Mouse (Mus musculus) urinary bladder, adult 2 months (tissue): ENCODE measurements around the gene Fam171a1. TPM values are rescaled to one million over a fixed set of nuclear protein-coding genes. Genes with fewer than 3 reads are reported as not detected.
A peak's percentile ranks its signal among the peaks of the same experiment; 100 is the strongest.
"Not testable (repeated sequence)": the region's sequence is repeated elsewhere in the genome, so short reads cannot be mapped to it uniquely, and the experiment has no call there.

Experiments
- DNase-seq: peaks from one replicate; pipeline ENCODE4 v3.0.0; 2022; ENCODE audit warnings: low spot score
- polyA plus RNA-seq: library from polyadenylated mRNA; depleted of rRNA; stranded (reverse); fragments of >200 nt; gene quantifications from 2 replicates; pipeline ENCODE4 v1.2.3, GENCODE M21; 2012; rRNA removed

The Fam171a1 gene
- polyA plus RNA-seq, result 17.2 and 21.2 TPM in 2 replicates

DNA sequence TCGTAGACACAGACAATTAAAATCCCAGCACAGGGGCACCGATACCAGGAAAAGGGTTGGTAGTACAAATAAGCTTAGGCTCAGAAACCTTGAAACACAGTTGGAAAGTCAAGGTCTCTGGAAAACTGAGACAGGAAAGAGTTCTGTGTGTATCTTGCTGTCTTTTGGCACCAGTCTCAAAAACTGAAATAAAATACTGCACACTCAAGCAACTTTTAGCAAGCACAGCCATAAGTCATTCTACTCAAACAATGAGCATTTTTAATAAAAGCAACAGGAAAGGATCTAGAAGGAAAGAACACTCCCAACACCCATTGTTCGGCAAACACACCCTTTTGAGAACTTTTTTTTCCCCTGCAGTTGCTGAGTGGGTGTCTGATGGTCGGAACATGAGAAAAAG is at the start of gene Fam171a1:
Fam171a1 (plus strand) TSS at position 359 of the 400 bp plus-strand sequence.
- DNase-seq, result no peak

DNA sequence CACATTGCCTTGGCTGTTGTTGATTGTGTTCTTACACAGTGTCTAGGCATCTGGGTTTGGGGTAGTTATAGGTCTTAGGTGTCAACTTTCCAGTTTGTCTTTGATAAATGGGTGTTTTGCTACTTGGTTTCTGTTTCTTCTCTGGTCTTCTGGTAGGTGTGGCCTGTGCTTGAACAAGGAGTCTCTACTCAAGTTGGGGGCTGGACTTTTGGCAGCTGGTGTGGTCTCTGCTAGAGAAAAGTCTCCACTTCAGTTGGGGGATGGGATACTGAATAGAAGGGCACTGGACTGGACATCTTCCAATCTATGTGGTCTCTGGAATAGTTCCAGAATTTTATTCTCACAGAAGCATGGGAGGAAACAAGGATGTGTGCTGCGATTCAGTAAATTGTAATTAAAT is 44.9 kb upstream of the Fam171a1 start:
- no peak for DNase-seq

DNA sequence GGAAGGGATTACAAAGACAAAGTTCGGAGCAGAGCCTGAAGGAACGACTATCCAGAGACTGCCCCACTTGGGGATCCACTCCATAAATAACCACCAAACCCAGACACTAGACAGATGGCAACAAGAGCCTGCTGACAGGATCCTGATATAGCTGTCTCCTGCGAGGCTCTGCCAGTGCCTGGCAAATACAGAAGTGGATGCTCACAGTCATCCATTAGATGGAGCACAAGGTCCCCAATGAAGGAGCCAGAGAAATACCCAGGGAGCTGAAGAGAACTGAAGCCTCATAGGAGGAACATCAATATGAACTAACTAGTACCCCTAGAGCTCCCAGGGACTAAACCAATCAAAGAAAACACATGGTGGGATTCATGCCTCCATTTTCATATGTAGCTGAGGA is 25.7 kb upstream of the Fam171a1 start:
- not testable (repeated sequence) for DNase-seq

DNA sequence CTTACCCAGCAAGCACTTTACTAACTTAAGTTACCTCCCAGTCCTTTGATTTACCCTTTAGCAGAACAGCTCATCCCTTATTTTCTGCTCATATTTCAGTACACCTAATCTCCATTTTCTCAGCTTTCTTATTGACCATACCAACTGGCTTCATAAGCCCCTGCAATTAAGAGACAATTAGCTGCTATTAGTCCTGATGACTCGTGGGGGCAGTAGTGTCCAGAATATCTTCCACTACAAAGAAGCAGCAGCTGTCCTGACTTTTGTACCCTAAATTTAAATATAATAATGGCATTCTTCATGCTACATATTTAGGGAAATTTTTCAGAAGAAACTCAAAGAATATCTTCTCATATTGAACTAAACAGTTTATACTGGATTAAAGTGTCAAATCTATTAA is 24.8 kb upstream of the Fam171a1 start:
- no peak for DNase-seq

DNA sequence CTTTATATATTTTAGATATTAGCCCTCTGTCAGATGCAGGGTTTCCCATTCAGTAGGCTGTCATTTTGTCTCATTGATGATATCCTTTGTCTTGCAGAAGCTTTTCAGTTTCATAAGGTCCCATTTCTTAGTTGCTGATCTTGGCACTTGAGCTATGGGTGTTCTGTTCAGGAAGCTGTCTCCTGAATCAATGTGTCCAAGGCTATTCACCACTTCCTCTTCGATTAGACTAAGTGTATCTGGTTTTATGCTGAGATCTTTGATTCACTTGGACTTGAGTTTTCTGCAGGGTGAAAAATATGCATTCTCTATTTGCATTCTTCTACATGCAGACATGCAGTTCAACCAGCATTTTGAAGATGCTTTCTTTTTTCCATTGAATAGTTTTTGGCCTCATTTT is 17.9 kb upstream of the Fam171a1 start:
- no peak for DNase-seq

DNA sequence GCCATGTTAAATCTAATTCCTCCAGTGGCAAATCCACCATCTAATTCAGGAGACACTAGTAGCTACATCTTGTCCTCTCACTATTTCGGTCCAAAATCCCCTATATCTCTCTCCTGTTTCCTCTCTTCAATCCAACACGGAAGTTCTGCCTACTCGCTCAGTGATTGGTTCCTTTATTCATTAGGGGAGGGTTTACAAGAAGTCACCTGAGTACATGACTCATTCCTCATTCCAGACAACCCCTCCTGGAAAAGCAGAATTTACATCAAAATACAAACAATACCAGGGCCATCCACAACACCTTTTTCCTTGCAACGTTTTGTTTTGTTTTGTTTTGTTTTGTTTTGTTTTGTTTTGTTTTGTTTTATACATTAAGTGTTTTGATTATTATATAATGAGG is 14.1 kb upstream of the Fam171a1 start:
- DNase-seq, result no peak

DNA sequence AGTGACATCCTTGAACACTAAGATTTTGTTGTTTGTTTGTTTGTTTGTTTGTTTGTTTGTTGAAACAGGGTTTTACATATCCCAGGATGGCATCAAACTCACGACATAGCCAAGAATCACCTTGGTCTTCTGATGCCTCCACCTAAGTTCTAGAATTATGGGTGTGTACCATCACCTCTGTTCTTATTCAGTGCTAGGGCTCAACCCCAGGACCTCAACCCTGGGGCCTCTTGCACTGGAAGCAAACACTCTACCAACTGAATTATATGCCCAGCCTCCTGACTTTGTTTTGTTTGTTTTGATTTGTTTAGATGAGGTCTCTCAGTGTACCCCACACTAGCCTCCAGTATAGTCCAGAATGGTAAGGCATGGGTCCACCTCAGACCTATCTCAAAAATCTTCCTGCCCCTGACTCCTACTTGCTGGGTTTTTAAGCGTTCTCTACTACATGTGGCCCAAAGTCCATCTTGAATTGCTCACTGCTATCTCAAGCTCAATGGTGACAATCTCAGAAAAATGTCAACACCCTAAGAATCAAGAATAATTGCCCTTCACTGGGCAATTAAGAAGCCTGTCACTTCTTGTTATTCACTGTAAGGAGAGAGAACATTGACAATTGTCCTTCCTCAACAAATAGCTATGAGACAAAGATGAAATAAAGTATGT is 12.6 kb upstream of the Fam171a1 start:
- DNase-seq, result no peak

DNA sequence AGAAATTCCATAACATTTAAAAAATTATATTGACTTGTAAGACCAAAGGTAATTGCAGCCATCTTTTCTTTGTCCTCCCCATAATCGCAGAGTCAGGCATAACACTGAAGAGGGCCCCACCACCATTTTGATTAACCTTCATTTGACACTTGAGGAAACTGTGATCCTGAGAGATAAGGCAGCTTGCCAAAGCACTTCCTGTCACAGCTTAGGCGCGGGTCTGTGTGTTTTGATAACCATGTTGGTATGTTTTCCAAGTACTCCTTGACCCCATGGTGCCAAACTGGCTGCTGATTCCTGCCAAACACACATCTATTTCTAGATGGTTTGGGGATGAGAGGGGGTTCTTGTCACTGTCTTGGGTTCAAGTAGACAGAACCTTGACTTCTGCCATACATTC is 11.7 kb upstream of the Fam171a1 start:
- no peak for DNase-seq

DNA sequence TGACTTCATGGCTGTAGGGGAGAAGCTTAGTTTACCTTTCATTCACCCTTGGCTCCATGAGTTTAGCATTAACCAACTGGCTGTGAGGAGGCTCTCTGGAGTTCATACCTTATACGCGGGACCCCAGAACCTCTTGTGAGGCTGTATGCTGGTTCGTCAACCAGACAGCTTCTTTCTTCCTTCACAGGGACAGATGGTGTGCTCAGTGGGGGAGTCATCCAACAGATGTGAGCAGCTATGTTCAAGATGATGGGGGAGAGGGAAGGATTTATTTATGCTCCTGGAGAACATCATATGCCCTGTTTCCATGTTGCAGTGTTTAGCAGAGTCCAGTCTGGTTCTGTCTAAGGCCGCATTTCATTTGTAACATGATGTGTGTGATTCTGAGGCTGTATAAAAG is 6.6 kb upstream of the Fam171a1 start:
- no peak for DNase-seq

DNA sequence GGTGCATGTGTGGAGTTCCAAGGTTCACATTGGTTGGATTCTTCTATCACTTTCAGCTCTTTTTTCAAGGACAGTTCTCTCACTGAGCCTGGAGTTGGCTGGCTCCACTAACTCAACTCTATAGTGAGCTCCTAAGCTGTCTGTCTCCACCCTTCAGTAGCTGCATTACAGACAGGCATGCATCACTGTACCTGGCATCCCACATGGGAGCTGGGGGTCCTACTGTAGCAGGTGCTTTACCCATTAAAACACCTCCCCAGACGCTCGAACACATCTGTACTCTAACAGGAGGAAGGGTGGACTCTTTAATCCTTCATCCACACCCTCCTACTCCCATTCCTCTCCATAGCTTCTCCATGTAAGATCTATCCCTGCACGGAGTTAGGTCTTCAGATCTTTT is 5.6 kb upstream of the Fam171a1 start:
- no peak for DNase-seq

DNA sequence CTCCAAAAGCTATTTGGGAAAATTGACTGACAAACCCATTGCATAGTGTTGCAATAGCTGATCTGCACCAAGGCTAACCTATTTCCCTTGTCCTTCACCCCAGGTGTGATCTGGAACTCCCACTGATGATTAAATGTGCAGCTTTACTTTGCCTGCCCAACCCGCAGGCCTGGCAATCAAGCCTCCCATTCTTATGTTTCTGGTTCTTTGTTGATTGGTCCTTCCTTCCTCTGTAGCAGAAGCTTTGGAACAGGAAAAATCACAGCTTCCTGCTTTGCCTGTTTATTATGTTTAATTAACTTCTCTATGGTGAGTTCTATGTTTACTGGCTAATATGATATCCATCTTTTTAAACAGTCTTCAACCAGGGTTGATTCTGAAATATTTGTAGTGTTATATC is 5.2 kb upstream of the Fam171a1 start:
- DNase-seq, result no peak

DNA sequence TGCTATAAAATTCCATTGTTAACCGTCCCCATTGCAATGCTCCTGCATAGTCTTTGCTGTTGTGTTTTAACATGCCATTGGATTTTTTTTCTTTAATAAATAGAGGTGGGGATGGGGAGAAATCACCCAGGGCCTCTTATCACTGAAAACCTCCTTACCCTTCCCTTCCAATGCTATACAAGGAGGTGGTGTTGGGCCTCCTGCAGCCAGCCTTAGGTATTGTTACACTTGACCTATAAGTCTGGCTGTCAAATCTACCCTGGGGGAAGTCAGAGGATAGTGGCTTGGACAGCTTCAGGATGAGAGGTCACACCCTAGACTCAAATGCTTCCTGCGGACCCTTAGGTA is 3.8 kb downstream of the Fam171a1 start:
- no peak for DNase-seq

DNA sequence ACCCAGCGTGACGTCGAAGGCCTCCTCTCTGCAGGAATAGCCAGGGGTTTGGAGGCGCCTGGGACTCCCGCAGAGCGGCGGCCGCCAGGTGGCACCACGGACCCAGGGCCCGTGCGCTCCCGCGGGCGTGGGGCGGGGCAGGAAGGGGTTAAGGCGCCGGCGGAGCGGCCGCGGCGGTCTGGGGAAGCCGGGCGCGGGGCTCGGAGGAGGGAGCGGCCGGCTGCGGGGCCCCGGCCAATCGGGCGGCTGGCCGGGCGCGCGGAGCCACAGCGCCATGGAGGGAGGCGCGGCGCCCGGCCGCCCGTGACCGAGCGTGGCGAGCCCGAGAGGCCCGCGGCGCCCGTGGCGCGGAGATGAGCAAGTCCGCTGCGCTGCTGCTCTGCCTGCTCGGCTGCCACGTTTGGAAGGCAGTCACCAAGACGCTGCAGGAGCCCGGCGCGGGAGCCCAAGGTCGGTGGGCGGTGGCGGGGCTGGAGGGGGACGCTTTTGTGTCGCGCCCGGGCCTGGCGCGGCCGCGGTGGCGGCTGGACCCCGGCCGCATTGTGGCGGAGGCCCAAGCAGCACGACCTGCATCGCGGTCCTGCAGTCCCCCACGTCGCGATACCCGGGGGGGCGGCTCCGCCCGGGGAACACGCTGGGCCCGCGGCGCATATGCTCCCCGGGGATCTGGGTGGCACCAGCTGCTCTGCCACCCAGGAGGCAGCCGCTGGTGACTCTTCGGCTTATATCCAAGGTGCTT is 4.3 kb downstream of the Fam171a1 start:
- peak; percentile 86 for DNase-seq

DNA sequence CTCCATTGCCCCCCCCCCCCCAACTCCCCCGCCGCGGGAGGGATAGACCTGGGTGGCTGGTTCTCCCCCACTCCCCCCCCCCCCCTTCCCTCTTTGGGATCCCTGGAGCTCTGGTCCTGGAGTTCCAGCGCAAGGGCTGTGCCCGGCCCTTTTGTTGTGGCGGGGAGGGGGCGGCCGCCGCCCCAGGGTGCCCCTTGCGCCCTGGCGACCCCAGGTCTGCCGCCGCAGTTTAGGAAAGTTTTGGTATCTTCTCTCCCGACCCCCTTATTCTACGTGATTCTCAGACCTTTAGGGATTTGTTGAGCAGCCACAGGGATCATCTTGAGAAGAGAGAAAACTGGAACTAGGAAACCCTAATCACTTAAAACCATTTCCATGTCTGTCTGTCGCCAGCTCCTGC is 4.9 kb downstream of the Fam171a1 start:
- no peak for DNase-seq

DNA sequence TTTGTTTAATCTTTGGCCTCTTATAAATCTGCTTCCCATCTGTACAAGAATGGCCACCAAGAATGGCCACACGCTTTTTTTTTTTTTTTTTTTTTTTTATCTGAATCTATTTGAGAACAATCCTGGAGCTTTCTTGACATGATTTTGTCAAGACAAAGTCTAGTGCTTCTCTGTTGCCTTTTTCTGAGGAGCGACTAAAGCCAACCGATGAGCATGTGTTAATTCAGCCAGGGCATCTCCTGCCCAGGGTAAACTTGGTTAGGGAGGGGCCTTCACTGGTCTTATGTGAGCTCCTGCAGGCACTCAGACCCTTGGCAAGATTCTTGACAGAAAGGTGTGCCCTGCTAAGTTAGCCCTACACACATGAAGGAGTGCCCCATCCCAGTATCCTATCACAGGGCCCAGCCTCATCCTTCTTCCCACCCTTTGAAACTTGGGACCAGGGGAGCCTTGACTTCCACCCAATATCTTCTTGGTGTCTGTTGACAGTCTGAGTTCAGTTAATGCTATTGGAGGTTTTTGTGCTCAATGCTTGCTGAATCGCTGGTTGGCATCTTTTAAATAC is 5.4 kb downstream of the Fam171a1 start:
- DNase-seq, result no peak

DNA sequence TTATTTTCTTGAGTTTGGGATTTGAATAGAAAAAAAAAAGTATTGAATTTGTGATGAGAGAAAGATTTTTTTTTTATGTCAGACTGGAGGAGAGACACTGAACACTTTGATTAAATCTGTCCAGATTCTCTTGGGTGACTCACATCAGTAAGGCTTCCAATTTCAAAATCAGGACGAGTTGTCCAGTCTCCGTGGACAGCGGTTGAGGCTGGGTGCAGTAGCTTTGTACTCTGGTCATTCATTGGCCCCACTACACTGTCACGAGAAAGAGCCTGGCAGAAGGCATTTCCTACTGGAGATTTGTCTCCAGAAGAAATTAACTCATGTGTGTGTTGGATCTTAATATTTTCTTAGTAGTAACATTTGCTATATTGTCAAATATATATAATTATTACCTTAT is 8.5 kb downstream of the Fam171a1 start:
- DNase-seq, result no peak

DNA sequence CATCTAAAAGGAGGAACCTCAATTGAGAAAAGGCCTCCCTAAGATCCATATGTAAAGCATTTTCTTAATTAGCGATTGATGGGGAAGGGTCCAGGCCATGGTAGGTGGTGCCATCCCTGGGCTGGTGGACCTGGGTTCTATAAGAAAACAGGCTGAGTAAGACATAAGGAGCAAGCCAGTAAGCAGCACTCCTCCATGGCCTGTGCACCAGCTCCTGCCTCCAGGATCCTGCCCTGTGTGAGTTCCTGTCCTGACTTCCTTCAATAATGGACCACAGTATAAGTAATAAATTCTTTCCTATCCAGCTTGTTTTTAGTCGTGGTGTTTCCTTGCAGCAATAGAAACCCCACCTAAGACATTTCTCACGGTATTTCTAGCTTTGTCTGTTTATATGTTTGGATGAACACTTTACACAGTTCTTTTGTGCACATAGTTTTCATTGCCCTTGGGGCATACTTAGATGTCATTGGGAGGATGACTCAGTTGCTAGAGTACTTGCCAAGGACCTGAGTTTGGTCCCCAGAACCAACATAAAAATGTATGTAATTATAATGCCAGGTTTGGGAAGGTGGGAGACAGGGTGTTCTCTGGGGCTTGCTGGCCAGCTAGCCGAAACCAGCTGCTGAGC is 13.3 kb downstream of the Fam171a1 start:
- no peak for DNase-seq

DNA sequence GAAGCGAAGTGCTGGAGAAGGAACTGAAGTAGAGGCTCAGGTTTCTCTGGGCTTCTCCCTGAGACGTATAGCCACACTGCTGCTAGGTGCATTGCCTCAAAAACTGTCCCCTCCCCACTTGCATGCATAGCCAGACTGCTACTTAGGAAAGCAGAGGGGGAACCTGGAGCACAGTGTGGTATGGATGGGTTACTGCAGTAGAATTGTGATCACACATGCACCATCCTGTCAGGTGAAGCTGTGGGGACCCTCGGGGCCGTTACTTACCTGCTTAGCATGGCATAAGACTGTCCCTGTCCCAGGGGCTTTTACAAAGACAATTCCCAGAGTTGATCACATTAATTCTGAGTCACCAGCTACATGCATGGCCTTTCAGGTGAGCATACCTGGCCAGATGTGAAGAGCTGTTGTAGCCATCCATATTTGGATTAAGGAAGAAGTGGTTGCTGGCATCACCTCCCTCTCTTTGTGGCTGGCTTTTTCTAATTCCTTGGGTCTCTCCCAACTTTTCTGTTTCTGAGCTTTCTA is 14.4 kb downstream of the Fam171a1 start:
- no peak for DNase-seq

DNA sequence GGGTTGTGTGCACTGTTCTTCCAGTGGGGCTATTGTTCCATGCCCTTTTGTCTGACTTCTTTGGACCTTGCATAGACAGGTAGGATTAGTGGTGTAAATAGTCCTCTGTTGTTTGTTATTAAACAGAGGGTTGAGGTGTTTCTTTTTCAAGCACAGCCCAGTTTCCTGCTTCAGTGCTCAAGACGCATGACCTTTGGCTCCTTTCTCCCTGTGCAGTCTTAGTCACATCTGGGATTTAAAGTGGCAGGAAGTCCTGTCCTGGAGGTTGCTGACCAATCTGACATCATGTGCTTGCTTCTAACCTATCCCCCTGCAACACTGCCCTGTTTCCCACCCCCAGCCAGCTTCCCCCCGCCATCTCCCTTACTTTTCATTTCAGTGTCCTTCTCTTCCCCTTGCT is 14.9 kb downstream of the Fam171a1 start:
- no peak for DNase-seq

DNA sequence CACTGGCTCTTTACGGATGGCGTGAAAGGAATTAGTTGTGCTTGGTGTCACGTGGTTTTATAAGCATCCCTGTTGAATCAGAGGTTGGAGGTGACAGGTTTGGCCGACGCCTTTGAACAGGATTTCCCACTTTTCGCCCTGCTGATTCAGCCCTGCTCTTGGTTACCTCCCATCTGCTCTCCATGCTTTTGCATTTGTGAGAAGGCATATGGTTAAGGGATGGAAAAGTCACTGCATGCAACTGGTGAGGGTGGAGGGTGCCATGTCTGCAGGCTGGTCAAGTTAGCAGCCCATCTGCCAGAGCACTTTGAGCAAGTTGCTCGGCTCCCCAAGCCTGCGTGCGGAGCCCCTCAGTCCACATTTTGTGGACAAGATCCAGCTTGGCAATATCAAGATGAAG is 18.4 kb downstream of the Fam171a1 start:
- no peak for DNase-seq

DNA sequence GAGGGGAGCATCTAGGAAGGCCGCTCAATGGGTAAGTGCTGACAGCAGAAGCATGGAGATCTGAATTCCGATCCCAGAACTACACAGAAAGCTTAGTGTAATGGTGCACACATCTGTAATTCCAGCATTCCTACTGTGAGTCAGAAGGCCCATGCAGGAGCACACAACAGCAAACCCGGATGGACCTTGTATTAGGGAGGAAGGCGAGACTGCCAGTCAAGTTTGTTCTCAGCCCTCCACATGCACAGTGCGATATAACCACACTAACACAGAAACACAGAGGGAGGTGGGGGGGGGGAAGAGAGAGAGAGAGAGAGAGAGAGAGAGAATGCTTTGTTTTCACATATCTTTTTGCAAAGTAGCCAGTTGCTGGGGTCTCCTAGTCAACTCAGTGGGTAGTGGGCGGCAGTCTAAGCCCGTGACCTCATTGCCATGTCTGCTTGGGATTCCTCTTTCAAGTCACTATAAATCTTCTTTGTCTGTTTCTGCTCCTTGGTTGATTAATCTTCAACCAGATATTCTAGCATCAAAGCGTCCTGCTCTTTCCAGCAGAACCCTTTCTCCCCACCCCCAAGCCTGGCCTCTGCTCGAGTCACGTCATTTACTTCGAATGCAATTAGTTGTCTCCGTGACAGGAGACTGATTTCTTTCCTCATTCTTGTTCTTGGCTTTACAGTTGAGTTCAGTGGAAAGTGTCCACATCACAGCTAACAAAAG is 20.7 kb downstream of the Fam171a1 start:
- DNase-seq, result no peak

DNA sequence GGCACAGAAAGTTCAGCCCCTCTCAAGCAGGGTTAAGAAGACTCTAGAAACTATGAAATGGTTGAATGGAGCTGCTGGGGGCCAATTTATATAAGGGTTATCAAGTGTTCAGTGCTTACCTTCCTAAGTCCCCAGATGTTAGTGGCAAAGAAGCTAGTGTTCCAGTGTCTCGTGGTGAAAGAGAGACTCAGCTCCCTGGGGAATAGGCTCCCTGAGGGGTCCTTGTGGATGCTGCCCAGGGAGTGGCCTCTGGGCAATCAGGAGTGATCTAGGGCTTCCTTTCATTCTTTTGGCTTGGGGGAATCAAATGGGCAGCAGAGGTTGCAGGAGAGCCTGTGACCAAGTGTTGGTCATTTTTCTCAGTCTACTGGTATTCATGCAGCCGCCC is 21.3 kb downstream of the Fam171a1 start:
- DNase-seq, result no peak
